Mouse (Mus musculus) midbrain, embryonic 15.5 days (tissue): ENCODE results near the gene Hectd2. TPM values are rescaled to one million over a fixed set of nuclear protein-coding genes. Genes with fewer than 3 reads are reported as not detected.

Experiments
- ATAC-seq: fragments of 200-750 bp; cut with Nextera tagmentation; replicated peaks from 2 replicates; pipeline ENCODE4 v1.8.0; 2017; ENCODE audit warnings: moderate TSS enrichment
- H3K27ac ChIP-seq: fragments of 300-500 bp; sonication (generic); 2 replicates; pipeline ENCODE4 v1.5.1; 2015; ENCODE audit warnings: mild to moderate bottlenecking, inconsistent platforms
- H3K27me3 ChIP-seq: fragments of 300-500 bp; sonication (generic); replicated peaks from 2 replicates; pipeline ENCODE4 v1.6.1; 2015; ENCODE audit warnings: inconsistent platforms
- H3K36me3 ChIP-seq: fragments of 300-500 bp; sonication (generic); replicated peaks from 2 replicates; pipeline ENCODE4 v1.6.1; 2015; ENCODE audit warnings: inconsistent platforms
- H3K4me1 ChIP-seq: fragments of 300-500 bp; sonication (generic); 2 replicates; pipeline ENCODE4 v1.6.1; 2015; ENCODE audit warnings: inconsistent platforms
- H3K4me2 ChIP-seq: fragments of 300-500 bp; sonication (generic); 2 replicates; pipeline ENCODE4 v1.6.1; 2015; ENCODE audit warnings: inconsistent platforms, mild to moderate bottlenecking, moderate library complexity
- H3K4me3 ChIP-seq: fragments of 300-500 bp; sonication (generic); 2 replicates; pipeline ENCODE4 v1.5.1; 2015; ENCODE audit warnings: mild to moderate bottlenecking, inconsistent platforms
- H3K9ac ChIP-seq: fragments of 300-500 bp; sonication (generic); 2 replicates; pipeline ENCODE4 v1.6.1; 2015; ENCODE audit warnings: mild to moderate bottlenecking, inconsistent platforms
- H3K9me3 ChIP-seq: fragments of 300-500 bp; sonication (generic); 2 replicates; pipeline ENCODE4 v1.6.1; 2016; ENCODE audit warnings: inconsistent platforms
- WGBS: fragments of 180-500 bp; shearing (Covaris S2); methylation state at CpG from one replicate; pipeline ENCODE4 v1.1.7; 2015; ENCODE audit warnings: mixed read lengths; 5-methylcytosine and 5-hydroxymethylcytosine counted together
- polyA plus RNA-seq: library from polyadenylated mRNA; unstranded; fragments of >200 nt; fragmentation: Nextera tagmentation; extraction: Ambion mirVana; gene quantifications from 2 replicates; pipeline ENCODE4 v1.2.1, GENCODE M21; 2015

The Hectd2 gene
- polyA plus RNA-seq, 1 experiment from 2014 or later: 11.2 TPM

GRCm38 (mm10) chr19:36575159-36575558 is 20.7 kb downstream of the Hectd2 start:
- Histone ChIP-seq H3K9me3 (no peaks in the 10 kb centered on the region), H3K4me1 (no peaks in the 10 kb centered on the region), H3K4me2 (no peak overlapping the region), H3K27ac (no peak overlapping the region), H3K4me3 (no peak overlapping the region), H3K9ac (no peak overlapping the region), H3K27me3 (no peaks in the 10 kb centered on the region), H3K36me3 (0 out of 2 replicates have a peak, but pooled peaks cover 7% of the 10 kb centered on the region)
- ATAC-seq: no peak
- WGBS: 89% methylated on average over 6 of the region's 6 CpGs

DNA sequence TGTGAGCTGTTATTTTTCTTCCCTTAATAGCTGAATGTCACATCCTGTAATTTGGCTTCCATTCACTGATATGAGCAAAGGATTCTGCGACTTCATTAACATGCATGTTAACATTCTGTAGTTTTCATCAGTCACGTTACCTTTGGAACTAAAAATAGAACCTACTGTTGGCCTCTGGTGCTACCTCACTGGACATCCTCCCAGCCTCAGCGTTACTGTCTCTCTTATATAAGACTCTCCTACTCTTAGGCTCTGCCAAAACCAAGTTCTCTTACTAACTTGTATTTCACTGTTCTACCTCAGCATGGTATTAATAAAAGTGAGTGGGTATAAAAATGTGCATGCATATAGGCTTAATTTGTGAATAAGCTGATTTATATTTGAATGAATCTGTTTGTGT is 26.4 kb downstream of the Hectd2 start:
- Histone ChIP-seq H3K4me2 (no peak overlapping the region), H3K36me3 (0 out of 2 replicates have a peak, but pooled peaks cover 4% of the 10 kb centered on the region), H3K9ac (no peak overlapping the region), H3K27ac (no peak overlapping the region), H3K4me1 (no peaks in the 10 kb centered on the region), H3K27me3 (no peaks in the 10 kb centered on the region), H3K4me3 (no peak overlapping the region), H3K9me3 (no peaks in the 10 kb centered on the region)
- 88% methylated on average over 3 of the region's 3 CpGs for WGBS
- ATAC-seq: no peak

DNA sequence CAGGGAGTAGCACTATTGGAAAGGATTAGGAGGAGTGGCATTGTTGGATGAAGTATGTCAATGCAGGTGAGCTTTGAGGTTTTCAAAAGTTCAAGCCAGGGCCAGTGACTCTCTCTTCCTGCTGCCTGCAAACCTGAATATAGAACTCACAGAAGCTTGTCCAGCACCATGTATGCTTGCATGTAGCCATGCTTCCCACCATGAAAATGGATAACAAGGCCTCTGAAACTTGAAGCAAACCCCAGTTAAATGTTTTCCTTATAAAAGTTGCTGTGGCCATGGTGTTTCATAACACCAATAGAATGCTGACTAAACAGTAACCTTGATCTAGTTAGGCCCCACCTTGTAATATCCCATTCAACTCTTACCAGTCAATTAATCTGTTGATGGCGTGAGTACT is 27.7 kb downstream of the Hectd2 start:
- 92% methylated on average over 1 of the region's 1 CpGs for WGBS
- no peaks in the 10 kb centered on the region for H3K4me1 ChIP-seq
- H3K9ac ChIP-seq: no peak overlapping the region
- H3K4me2 ChIP-seq: no peak overlapping the region
- no peaks in the 10 kb centered on the region for H3K27me3 ChIP-seq
- no peak overlapping the region for H3K27ac ChIP-seq
- H3K4me3 ChIP-seq: no peak overlapping the region
- no peak for ATAC-seq
- H3K9me3 ChIP-seq: no peaks in the 10 kb centered on the region
- H3K36me3 ChIP-seq: no peaks in the 10 kb centered on the region

GRCm38 (mm10) chr19:36585505-36585904 is 31.1 kb downstream of the Hectd2 start:
- 100% methylated on average over 1 of the region's 1 CpGs for WGBS
- ATAC-seq: no peak

GRCm38 (mm10) chr19:36594409-36594808 is 40.0 kb downstream of the Hectd2 start:
- WGBS: 97% methylated on average over 1 of the region's 1 CpGs
- Histone ChIP-seq H3K36me3 (0 out of 2 replicates have a peak, but pooled peaks cover 2% of the 10 kb centered on the region), H3K27me3 (no peaks in the 10 kb centered on the region), H3K27ac (no peak overlapping the region), H3K4me3 (no peak overlapping the region), H3K9ac (no peak overlapping the region), H3K9me3 (no peaks in the 10 kb centered on the region), H3K4me1 (no peaks in the 10 kb centered on the region), H3K4me2 (no peak overlapping the region)
- no peak for ATAC-seq

More at GRCm38 (mm10) chr19:36585505-36585904, 31.1 kb downstream of the Hectd2 start:
- no peak overlapping the region for H3K27ac ChIP-seq
- H3K9ac ChIP-seq: no peak overlapping the region
- no peaks in the 10 kb centered on the region for H3K4me1 ChIP-seq
- H3K36me3 ChIP-seq: peaks cover 8% of the 10 kb centered on the region; the same call in 1 of the 2 replicates
- H3K27me3 ChIP-seq: no peaks in the 10 kb centered on the region
- no peaks in the 10 kb centered on the region for H3K9me3 ChIP-seq
- H3K4me3 ChIP-seq: no peak overlapping the region
- no peak overlapping the region for H3K4me2 ChIP-seq

- Histone ChIP-seq H3K4me2 (no peak overlapping the region), H3K4me1 (no peaks in the 10 kb centered on the region), H3K9ac (no peak overlapping the region), H3K27me3 (no peaks in the 10 kb centered on the region), H3K4me3 (no peak overlapping the region), H3K27ac (no peak overlapping the region), H3K36me3 (no peaks in the 10 kb centered on the region), H3K9me3 (no peaks in the 10 kb centered on the region)
- no peak for ATAC-seq
- 84% methylated on average over 8 of the region's 8 CpGs for WGBS
Measured at GRCm38 (mm10) chr19:36601869-36602268, 47.4 kb downstream of the Hectd2 start.

DNA sequence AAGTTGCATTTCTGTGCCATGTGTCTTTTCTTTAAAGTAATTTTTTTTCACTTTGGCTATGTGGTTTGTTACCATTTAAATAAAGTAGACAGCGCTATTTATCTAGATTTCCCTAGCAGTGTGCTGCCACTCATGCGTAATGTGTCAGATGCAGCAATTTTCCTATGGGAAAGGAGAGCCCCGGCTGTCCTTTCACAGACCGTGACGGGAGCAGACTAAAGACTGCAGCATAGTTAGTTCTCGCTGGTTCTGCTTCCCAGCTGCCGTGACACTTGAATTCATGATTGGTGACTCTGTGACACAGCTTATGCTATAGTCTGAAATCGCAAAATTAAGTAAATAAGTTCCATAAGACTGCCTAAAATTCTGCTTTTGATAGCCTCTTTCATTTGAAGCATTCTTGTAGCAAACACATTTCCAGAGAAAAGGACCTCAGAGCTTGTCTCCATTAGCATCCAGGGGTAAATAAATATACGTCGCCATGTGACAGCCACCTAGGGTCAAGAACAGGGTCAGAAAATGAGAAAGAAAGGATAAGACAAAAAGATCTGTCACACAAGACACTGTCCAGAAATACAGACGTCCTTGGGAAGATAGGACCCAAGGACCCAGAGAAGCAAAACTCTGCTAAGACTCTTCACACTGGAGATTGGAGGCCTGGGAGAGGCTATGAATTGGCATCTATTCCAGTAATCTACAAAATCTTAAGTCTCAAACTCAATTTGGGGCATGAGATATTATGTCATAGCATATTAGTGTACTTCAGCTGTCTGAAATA is 48.3 kb downstream of the Hectd2 start:
- Histone ChIP-seq H3K4me3 (no peak overlapping the region), H3K4me1 (no peaks in the 10 kb centered on the region), H3K36me3 (no peaks in the 10 kb centered on the region), H3K27me3 (no peaks in the 10 kb centered on the region), H3K9ac (no peak overlapping the region), H3K27ac (no peak overlapping the region), H3K9me3 (no peaks in the 10 kb centered on the region), H3K4me2 (no peak overlapping the region)
- 39% methylated on average over 11 of the region's 11 CpGs for WGBS
- ATAC-seq: no peak

DNA sequence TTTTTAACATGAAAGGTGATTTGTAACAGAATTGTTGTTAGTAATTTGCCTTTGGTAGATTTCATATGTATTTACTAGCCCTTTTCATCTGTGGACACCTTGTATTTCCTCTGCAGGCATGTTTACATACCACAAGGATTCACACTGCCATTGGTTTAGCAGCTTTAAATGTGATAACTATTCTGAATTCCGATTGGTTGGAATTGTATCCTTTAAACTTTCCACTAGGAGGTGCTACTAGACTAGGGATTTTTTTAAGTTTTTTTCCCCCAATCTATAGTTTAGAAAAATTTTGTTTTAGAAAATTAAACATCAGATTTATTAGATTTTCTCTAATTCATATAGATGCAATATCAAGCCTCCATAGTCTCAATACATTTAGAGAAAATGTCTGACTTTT is 51.8 kb downstream of the Hectd2 start:
- H3K9ac ChIP-seq: no peak overlapping the region
- H3K4me2 ChIP-seq: no peak overlapping the region
- H3K36me3 ChIP-seq: no peaks in the 10 kb centered on the region
- H3K27me3 ChIP-seq: no peaks in the 10 kb centered on the region
- no peaks in the 10 kb centered on the region for H3K4me1 ChIP-seq
- 63% methylated on average over 1 of the region's 1 CpGs for WGBS
- no peaks in the 10 kb centered on the region for H3K9me3 ChIP-seq
- H3K4me3 ChIP-seq: no peak overlapping the region
- H3K27ac ChIP-seq: no peak overlapping the region
- ATAC-seq: no peak

DNA sequence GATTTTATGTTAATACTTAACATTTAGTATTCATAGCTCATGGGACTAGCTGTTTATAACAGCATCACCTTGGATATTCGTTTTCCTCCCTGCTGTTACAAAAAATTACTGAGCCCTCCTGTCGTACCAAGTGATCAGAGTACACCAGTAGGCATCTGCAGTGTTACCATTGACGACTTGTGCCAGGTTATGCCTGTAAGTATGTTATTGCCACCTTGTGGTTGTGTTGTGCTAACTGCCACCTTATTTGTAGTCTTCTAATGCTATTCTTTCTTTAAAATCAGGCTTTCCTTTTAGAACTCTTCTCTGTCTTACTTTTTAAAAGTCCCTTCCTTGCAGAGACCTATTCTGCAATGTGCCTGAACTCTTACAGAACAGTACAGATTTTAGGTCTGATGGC is 54.8 kb downstream of the Hectd2 start:
- no peaks in the 10 kb centered on the region for H3K36me3 ChIP-seq
- H3K4me1 ChIP-seq: no peaks in the 10 kb centered on the region
- H3K27me3 ChIP-seq: no peaks in the 10 kb centered on the region
- H3K4me3 ChIP-seq: no peak overlapping the region
- ATAC-seq: no peak
- no peak overlapping the region for H3K9ac ChIP-seq
- no peak overlapping the region for H3K4me2 ChIP-seq
- H3K27ac ChIP-seq: no peak overlapping the region
- WGBS: 46% methylated on average over 3 of the region's 3 CpGs
- H3K9me3 ChIP-seq: no peaks in the 10 kb centered on the region

DNA sequence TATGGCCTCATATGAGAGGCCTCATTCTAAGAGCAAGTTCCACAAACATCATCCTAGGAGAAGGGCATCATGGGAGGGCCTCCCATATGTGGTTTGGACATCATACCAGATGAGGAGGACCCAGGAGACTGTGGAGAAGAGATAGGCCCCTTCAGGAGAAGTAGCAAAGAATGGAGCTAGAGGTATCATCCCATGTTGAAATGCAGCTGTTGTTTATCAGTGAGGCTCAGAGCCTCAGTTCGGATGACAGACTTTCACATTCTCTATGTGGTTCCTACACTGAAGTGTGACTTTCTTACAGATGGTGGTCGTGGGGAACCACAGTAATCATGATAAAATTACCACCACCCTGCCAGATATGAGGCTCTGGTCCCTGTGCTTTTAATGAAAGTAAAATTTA is 55.9 kb downstream of the Hectd2 start:
- H3K9ac ChIP-seq: no peak overlapping the region
- no peaks in the 10 kb centered on the region for H3K9me3 ChIP-seq
- H3K27ac ChIP-seq: no peak overlapping the region
- no peak for ATAC-seq
- no peaks in the 10 kb centered on the region for H3K36me3 ChIP-seq
- H3K4me3 ChIP-seq: no peak overlapping the region
- 78% methylated on average over 2 of the region's 2 CpGs for WGBS
- no peak overlapping the region for H3K4me2 ChIP-seq
- no peaks in the 10 kb centered on the region for H3K4me1 ChIP-seq
- no peaks in the 10 kb centered on the region for H3K27me3 ChIP-seq

DNA sequence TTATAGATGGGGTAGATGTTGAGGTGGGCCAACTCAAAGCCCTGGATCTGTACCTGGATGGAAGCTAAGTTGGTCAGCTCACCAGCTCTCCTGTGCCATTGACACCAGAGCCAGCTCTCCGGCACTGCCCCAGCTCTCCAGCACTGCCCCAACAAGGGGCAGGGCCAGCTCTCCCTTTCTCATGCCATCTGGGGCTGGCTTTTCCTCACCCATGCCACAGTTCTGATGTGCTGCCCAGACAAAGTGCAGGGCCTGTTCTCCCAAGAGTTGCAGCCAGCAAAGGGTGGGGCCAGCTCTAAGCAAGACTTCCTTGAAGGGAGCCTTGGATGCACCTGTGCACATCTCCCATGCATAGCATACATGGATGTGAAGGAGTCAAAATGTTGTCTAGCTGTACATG is 71.5 kb downstream of the Hectd2 start:
- Histone ChIP-seq H3K4me3 (no peak overlapping the region), H3K9me3 (no peaks in the 10 kb centered on the region), H3K9ac (no peak overlapping the region), H3K27ac (no peak overlapping the region), H3K27me3 (no peaks in the 10 kb centered on the region), H3K4me2 (no peak overlapping the region), H3K36me3 (no peaks in the 10 kb centered on the region), H3K4me1 (no peaks in the 10 kb centered on the region)
- ATAC-seq: no peak
- 100% methylated on average over 1 of the region's 1 CpGs for WGBS

- Histone ChIP-seq H3K4me2 (no peak overlapping the region), H3K4me1 (no peaks in the 10 kb centered on the region), H3K9ac (no peak overlapping the region), H3K36me3 (no peaks in the 10 kb centered on the region), H3K27ac (no peak overlapping the region), H3K27me3 (no peaks in the 10 kb centered on the region), H3K9me3 (no peaks in the 10 kb centered on the region), H3K4me3 (no peak overlapping the region)
- WGBS: 90% methylated on average over 4 of the region's 4 CpGs
- ATAC-seq: no peak
Measured at GRCm38 (mm10) chr19:36626881-36627280, 72.4 kb downstream of the Hectd2 start.

DNA sequence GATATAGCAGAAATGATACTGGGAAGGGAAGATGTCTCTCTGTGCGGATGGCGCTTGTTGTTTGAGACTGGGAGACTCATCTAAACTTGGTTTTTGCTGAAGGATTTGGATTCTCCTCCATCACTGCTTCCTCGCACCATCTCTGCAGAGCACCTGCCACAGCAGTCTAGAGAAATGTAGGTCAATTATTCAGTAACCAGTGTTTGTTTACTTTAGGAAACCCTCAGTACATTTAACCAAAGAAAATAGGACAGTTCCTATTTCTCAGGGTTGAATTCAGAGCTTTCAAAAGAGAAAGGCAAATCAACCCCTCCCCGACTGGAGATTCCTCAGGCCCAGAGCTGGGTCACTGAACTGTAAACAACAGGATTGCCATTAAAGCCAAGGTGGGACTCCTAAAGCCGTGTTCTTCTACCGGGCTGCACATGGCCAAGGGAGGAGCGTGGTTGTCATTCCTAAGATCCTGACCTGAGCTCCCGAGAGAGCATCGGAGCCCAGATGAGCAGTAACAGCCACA is 75.0 kb downstream of the Hectd2 start:
- WGBS: 76% methylated on average over 9 of the region's 9 CpGs
- ATAC-seq: no peak
- Histone ChIP-seq H3K9me3 (no peaks in the 10 kb centered on the region), H3K4me1 (no peaks in the 10 kb centered on the region), H3K27me3 (no peaks in the 10 kb centered on the region), H3K9ac (no peak overlapping the region), H3K4me2 (no peak overlapping the region), H3K36me3 (no peaks in the 10 kb centered on the region), H3K27ac (no peak overlapping the region), H3K4me3 (no peak overlapping the region)
